Mouse (Mus musculus) neural tube, embryonic 13.5 days (tissue): ENCODE data around the gene Sp7. TPM values are rescaled to one million over a fixed set of nuclear protein-coding genes. Genes with fewer than 3 reads are reported as not detected.
"Not testable (repeated sequence)": the region's sequence is repeated elsewhere in the genome, so short reads cannot be mapped to it uniquely, and the experiment has no call there.

ENCODE experiments used
- ATAC-seq: fragments of 200-750 bp; cut with Nextera tagmentation; 2 replicates; pipeline ENCODE4 v1.8.0; 2017; ENCODE audit warnings: low read depth, mild to moderate bottlenecking, moderate TSS enrichment, moderate library complexity
- H3K27ac ChIP-seq: fragments of 300-500 bp; sonication (generic); replicated peaks from 2 replicates; pipeline ENCODE4 v1.5.1; 2015; ENCODE audit warnings: moderate library complexity, mild to moderate bottlenecking, inconsistent platforms
- H3K27me3 ChIP-seq: fragments of 300-500 bp; sonication (generic); 2 replicates; pipeline ENCODE4 v1.6.1; 2015; ENCODE audit warnings: mild to moderate bottlenecking, inconsistent platforms
- H3K36me3 ChIP-seq: fragments of 300-500 bp; sonication (generic); 2 replicates; pipeline ENCODE4 v1.6.1; 2015; ENCODE audit warnings: mild to moderate bottlenecking, inconsistent platforms
- H3K4me1 ChIP-seq: fragments of 300-500 bp; sonication (generic); replicated peaks from 2 replicates; pipeline ENCODE4 v1.6.1; 2015; ENCODE audit warnings: inconsistent platforms
- H3K4me2 ChIP-seq: fragments of 300-500 bp; sonication (generic); 2 replicates; pipeline ENCODE4 v1.6.1; 2015; ENCODE audit warnings: inconsistent platforms, mild to moderate bottlenecking, moderate library complexity
- H3K4me3 ChIP-seq: fragments of 300-500 bp; sonication (generic); 2 replicates; pipeline ENCODE4 v1.5.1; 2015; ENCODE audit warnings: mild to moderate bottlenecking, inconsistent platforms
- H3K9ac ChIP-seq: fragments of 300-500 bp; sonication (generic); 2 replicates; pipeline ENCODE4 v1.6.1; 2015; ENCODE audit warnings: moderate library complexity, mild to moderate bottlenecking, inconsistent platforms
- H3K9me3 ChIP-seq: fragments of 300-500 bp; sonication (generic); 2 replicates; pipeline ENCODE4 v1.6.1; 2016; ENCODE audit warnings: inconsistent platforms
- WGBS: fragments of 180-500 bp; shearing (Covaris S2); methylation state at CpG from one replicate; pipeline ENCODE4 v1.1.7; 2015; 5-methylcytosine and 5-hydroxymethylcytosine counted together
- polyA plus RNA-seq: library from polyadenylated mRNA; unstranded; fragments of >200 nt; fragmentation: Nextera tagmentation; extraction: Ambion mirVana; gene quantifications from 2 replicates; pipeline ENCODE4 v1.2.1, GENCODE M21; 2015

Gene Sp7
- polyA plus RNA-seq, 1 experiment from 2014 or later = 0.47 TPM

GRCm38 (mm10) chr15:102355871-102356441 is 11.0 kb downstream of the Sp7 start:
- peaks cover 41% of the 10 kb centered on the region for H3K4me1 ChIP-seq
- peak overlapping the region; percentile 49 for H3K4me3 ChIP-seq
- WGBS = under 1% methylated on average over 38 of the region's 38 CpGs
- H3K27ac ChIP-seq = peak overlapping the region; percentile 74
- H3K9me3 ChIP-seq = no peaks in the 10 kb centered on the region
- ATAC-seq = peak; percentile 52; the same call in 1 of the 2 replicates
- no peaks in the 10 kb centered on the region for H3K36me3 ChIP-seq
- peak overlapping the region; percentile 73 for H3K9ac ChIP-seq
- peak overlapping the region; percentile 95 for H3K4me2 ChIP-seq
- H3K27me3 ChIP-seq = peaks cover 45% of the 10 kb centered on the region

GRCm38 (mm10) chr15:102355134-102355870 is 11.7 kb downstream of the Sp7 start:
- H3K4me2 ChIP-seq = peak overlapping the region; percentile 95
- 1% methylated on average over 48 of the region's 49 CpGs for WGBS
- peaks cover 45% of the 10 kb centered on the region for H3K27me3 ChIP-seq
- H3K27ac ChIP-seq = peak overlapping the region; percentile 74
- H3K4me1 ChIP-seq = peaks cover 42% of the 10 kb centered on the region
- no peaks in the 10 kb centered on the region for H3K9me3 ChIP-seq
- H3K4me3 ChIP-seq = peak overlapping the region; percentile 49
- peak overlapping the region; percentile 73 for H3K9ac ChIP-seq
- peak; percentile 42 for ATAC-seq
- no peaks in the 10 kb centered on the region for H3K36me3 ChIP-seq

- H3K9me3 ChIP-seq = no peaks in the 10 kb centered on the region
- H3K4me2 ChIP-seq = no peak overlapping the region
- H3K36me3 ChIP-seq = no peaks in the 10 kb centered on the region
- H3K27me3 ChIP-seq = peaks cover 33% of the 10 kb centered on the region
- 91% methylated on average over 2 of the region's 2 CpGs for WGBS
- no peak overlapping the region for H3K27ac ChIP-seq
- no peak for ATAC-seq
- H3K9ac ChIP-seq = no peak overlapping the region
- H3K4me3 ChIP-seq = no peak overlapping the region
- peaks cover 48% of the 10 kb centered on the region for H3K4me1 ChIP-seq
Measured at GRCm38 (mm10) chr15:102353986-102354385, 13.0 kb downstream of the Sp7 start.

GRCm38 (mm10) chr15:102352177-102352576 is 14.8 kb downstream of the Sp7 start:
- H3K27ac ChIP-seq = no peak overlapping the region
- no peak overlapping the region for H3K4me2 ChIP-seq
- no peak for ATAC-seq
- H3K4me3 ChIP-seq = no peak overlapping the region
- 64% methylated on average over 2 of the region's 2 CpGs for WGBS
- H3K27me3 ChIP-seq = peaks cover 15% of the 10 kb centered on the region
- H3K36me3 ChIP-seq = no peaks in the 10 kb centered on the region
- peaks cover 31% of the 10 kb centered on the region for H3K4me1 ChIP-seq
- no peak overlapping the region for H3K9ac ChIP-seq
- H3K9me3 ChIP-seq = no peaks in the 10 kb centered on the region

GRCm38 (mm10) chr15:102350942-102351291 is 16.1 kb downstream of the Sp7 start:
- WGBS = 10% methylated on average over 11 of the region's 11 CpGs
- H3K9ac ChIP-seq = peak overlapping the region; percentile 61
- H3K4me2 ChIP-seq = peak overlapping the region; percentile 93
- H3K27me3 ChIP-seq = peaks cover 3% of the 10 kb centered on the region
- H3K9me3 ChIP-seq = no peaks in the 10 kb centered on the region
- peak; percentile 1; the same call in 1 of the 2 replicates for ATAC-seq
- H3K4me1 ChIP-seq = peaks cover 24% of the 10 kb centered on the region
- no peak overlapping the region for H3K27ac ChIP-seq
- peaks cover 12% of the 10 kb centered on the region for H3K36me3 ChIP-seq
- H3K4me3 ChIP-seq = peak overlapping the region; percentile 81

- Histone ChIP-seq H3K27ac (peak within 1 kb of the TSS; percentile 67), H3K9ac (peak within 1 kb of the TSS; percentile 83), H3K36me3 (peaks cover 17% of the 10 kb centered on the region), H3K27me3 (no peaks in the 10 kb centered on the region), H3K4me3 (peak within 1 kb of the TSS; percentile 81), H3K4me1 (peaks cover 19% of the 10 kb centered on the region), H3K4me2 (peak within 1 kb of the TSS; percentile 93), H3K9me3 (no peaks in the 10 kb centered on the region)
- WGBS = under 1% methylated on average over 56 of the region's 56 CpGs
- peak; percentile 88 for ATAC-seq
Measured at GRCm38 (mm10) chr15:102350138-102350941, 16.6 kb downstream of the Sp7 start, which contains the start of gene Aaas. Gene Aaas, minus strand, starts transcription at chr15:102350771.

GRCm38 (mm10) chr15:102346444-102346843 is 20.5 kb downstream of the Sp7 start:
- H3K4me3 ChIP-seq = no peak overlapping the region
- peaks cover 13% of the 10 kb centered on the region for H3K4me1 ChIP-seq
- ATAC-seq = no peak
- no peak overlapping the region for H3K9ac ChIP-seq
- WGBS = 82% methylated on average over 4 of the region's 4 CpGs
- peaks cover 30% of the 10 kb centered on the region for H3K36me3 ChIP-seq
- no peaks in the 10 kb centered on the region for H3K9me3 ChIP-seq
- no peaks in the 10 kb centered on the region for H3K27me3 ChIP-seq
- H3K4me2 ChIP-seq = no peak overlapping the region
- no peak overlapping the region for H3K27ac ChIP-seq

GRCm38 (mm10) chr15:102344490-102344889 is 22.5 kb downstream of the Sp7 start:
- H3K9me3 ChIP-seq = no peaks in the 10 kb centered on the region
- no peaks in the 10 kb centered on the region for H3K27me3 ChIP-seq
- no peak overlapping the region for H3K27ac ChIP-seq
- ATAC-seq = no peak
- H3K36me3 ChIP-seq = peaks cover 41% of the 10 kb centered on the region
- no peak overlapping the region for H3K4me3 ChIP-seq
- 98% methylated on average over 3 of the region's 3 CpGs for WGBS
- no peak overlapping the region for H3K4me2 ChIP-seq
- H3K9ac ChIP-seq = no peak overlapping the region
- H3K4me1 ChIP-seq = peaks cover under 1% of the 10 kb centered on the region

- no peak overlapping the region for H3K27ac ChIP-seq
- no peak overlapping the region for H3K4me2 ChIP-seq
- H3K36me3 ChIP-seq = peaks cover 65% of the 10 kb centered on the region
- no peak for ATAC-seq
- H3K4me1 ChIP-seq = no peaks in the 10 kb centered on the region
- H3K9ac ChIP-seq = no peak overlapping the region
- H3K4me3 ChIP-seq = no peak overlapping the region
- no peaks in the 10 kb centered on the region for H3K27me3 ChIP-seq
- H3K9me3 ChIP-seq = no peaks in the 10 kb centered on the region
- 5% methylated on average over 1 of the region's 1 CpGs for WGBS
Measured at GRCm38 (mm10) chr15:102341580-102341979, 25.4 kb downstream of the Sp7 start.

- Histone ChIP-seq H3K4me1 (no peaks in the 10 kb centered on the region), H3K27me3 (no peaks in the 10 kb centered on the region), H3K9ac (no peak overlapping the region), H3K27ac (no peak overlapping the region), H3K4me2 (no peak overlapping the region), H3K4me3 (no peak overlapping the region), H3K9me3 (no peaks in the 10 kb centered on the region), H3K36me3 (peaks cover 63% of the 10 kb centered on the region)
- WGBS = 69% methylated on average over 5 of the region's 5 CpGs
- no peak for ATAC-seq
Measured at GRCm38 (mm10) chr15:102339612-102340011, 27.4 kb downstream of the Sp7 start.

GRCm38 (mm10) chr15:102336946-102337345 is 30.0 kb downstream of the Sp7 start:
- no peaks in the 10 kb centered on the region for H3K9me3 ChIP-seq
- 88% methylated on average over 4 of the region's 4 CpGs for WGBS
- H3K4me3 ChIP-seq = no peak overlapping the region
- peaks cover 18% of the 10 kb centered on the region for H3K4me1 ChIP-seq
- no peak for ATAC-seq
- H3K27ac ChIP-seq = no peak overlapping the region
- no peak overlapping the region for H3K9ac ChIP-seq
- peaks cover 72% of the 10 kb centered on the region for H3K36me3 ChIP-seq
- no peak overlapping the region for H3K4me2 ChIP-seq
- H3K27me3 ChIP-seq = no peaks in the 10 kb centered on the region

- H3K27ac ChIP-seq, H3K27me3 ChIP-seq, H3K4me3 ChIP-seq, H3K9me3 ChIP-seq, ATAC-seq, H3K4me2 ChIP-seq, H3K9ac ChIP-seq: not testable (repeated sequence)
- peaks cover 75% of the 10 kb centered on the region for H3K36me3 ChIP-seq
- WGBS = 92% methylated on average over 5 of the region's 5 CpGs
- H3K4me1 ChIP-seq = peaks cover 24% of the 10 kb centered on the region
Measured at GRCm38 (mm10) chr15:102335925-102336324, 31.1 kb downstream of the Sp7 start.
